Comparison of ENCODE assay signal across 27 mouse cellular contexts in the genomic region with DNA sequence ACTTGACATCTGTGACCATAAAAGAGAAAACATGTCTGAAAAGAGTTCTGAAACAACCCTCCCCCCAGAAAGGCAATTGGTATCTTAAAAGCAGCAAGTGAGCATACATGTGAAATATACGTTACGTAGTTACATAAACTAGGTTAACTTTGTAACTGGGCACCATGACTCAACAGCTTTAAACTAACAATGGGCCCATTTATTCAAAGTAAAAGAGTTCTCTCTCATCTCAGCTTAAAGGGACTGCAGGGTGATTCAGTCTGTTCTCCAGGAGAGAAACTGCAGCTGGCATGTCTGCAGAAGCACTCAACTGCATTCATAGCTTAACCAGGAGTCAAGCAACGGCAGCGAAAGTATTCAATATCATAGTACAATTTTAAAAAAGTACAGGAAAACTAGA. TPM values are rescaled to one million over a fixed set of nuclear protein-coding genes. Genes with fewer than 3 reads are reported as not detected.
DNase-seq lines count a peak whose midpoint lies in the region; ATAC-seq and TF ChIP-seq lines count a peak whose summit lies in the region.
"Had no signal": no experiment of that assay in that cellular context is flagged by ENCODE, and none has a peak within 500 bp of the region (broad histone marks: within the 10 kb centered on the region; RNA-seq: fewer than 3 reads in every experiment).

No protein-coding gene starts in this region.

- H3K9ac ChIP-seq in heart, embryonic 16.5 days (ENCODE audit: low read length): peak overlapping the region; percentile 21; the same call in 1 of the 2 replicates
- H3K9ac ChIP-seq: forebrain, embryonic 15.5 days; limb, embryonic 15.5 days; liver, embryonic 13.5 days; midbrain, embryonic 15.5 days had no signal

- WGBS in heart, embryonic 16.5 days: 62% methylated on average over 4 of the region's 4 CpGs
- 72% methylated on average over 4 of the region's 4 CpGs for WGBS in heart, embryonic 10.5 days

- no peak for TF ChIP-seq CTCF in gastrocnemius, adult 2 months (IDR thresholded peaks at IDR 0.05)

- ATAC-seq in heart, embryonic 16.5 days (replicated peaks; ENCODE audit: extremely low read depth, insufficient read depth, low FRiP score): no peak
- ATAC-seq: CD4-positive, CD25-positive, alpha-beta regulatory T cell, adult 4 months; forebrain, embryonic 15.5 days; hindbrain, embryonic 16.5 days; midbrain, embryonic 15.5 days had no signal

- H3K4me1 ChIP-seq in heart, embryonic 16.5 days (ENCODE audit: control insufficient read depth, insufficient read depth, low read length): peaks cover 17% of the 10 kb centered on the region
- peaks cover 20% of the 10 kb centered on the region for H3K4me1 ChIP-seq in heart, embryonic 10.5 days
- H3K4me1 ChIP-seq: forebrain, embryonic 15.5 days; liver, embryonic 13.5 days; midbrain, embryonic 15.5 days had no signal

- H3K4me2 ChIP-seq in heart, embryonic 16.5 days (ENCODE audit: low read depth, low read length): peak overlapping the region; percentile 23; the same call in 1 of the 2 replicates
- H3K4me2 ChIP-seq: forebrain, embryonic 15.5 days; limb, embryonic 15.5 days; liver, embryonic 13.5 days; midbrain, embryonic 15.5 days had no signal

- no peaks in the 10 kb centered on the region for H3K27me3 ChIP-seq in heart, embryonic 16.5 days (ENCODE audit: control insufficient read depth, insufficient read depth, low read length)
- H3K27me3 ChIP-seq in heart, embryonic 10.5 days (ENCODE audit: insufficient read depth, poor library complexity, severe bottlenecking): no peaks in the 10 kb centered on the region
- H3K27me3 ChIP-seq: forebrain, embryonic 15.5 days; limb, embryonic 15.5 days; liver, embryonic 13.5 days; midbrain, embryonic 15.5 days had no signal

- H3K27ac ChIP-seq in gastrocnemius, adult 2 months: peak overlapping the region; percentile 77
- no peak overlapping the region; the same call in 1 of the 2 replicates for H3K27ac ChIP-seq in heart, embryonic 16.5 days (ENCODE audit: low read length)
- H3K27ac ChIP-seq in heart, embryonic 10.5 days: no peak overlapping the region
- H3K27ac ChIP-seq: forebrain, embryonic 10.5 days; forebrain, embryonic 15.5 days; limb, embryonic 10.5 days; limb, embryonic 15.5 days; liver, embryonic 13.5 days; midbrain, embryonic 10.5 days; midbrain, embryonic 15.5 days had no signal

- peak overlapping the region; percentile 36 for H3K4me3 ChIP-seq in gastrocnemius, adult 2 months
- H3K4me3 ChIP-seq in heart, embryonic 16.5 days (ENCODE audit: low read length): no peak overlapping the region
- no peak overlapping the region for H3K4me3 ChIP-seq in heart, embryonic 10.5 days
- H3K4me3 ChIP-seq: forebrain, embryonic 10.5 days; forebrain, embryonic 15.5 days; limb, embryonic 10.5 days; limb, embryonic 15.5 days; liver, embryonic 13.5 days; midbrain, embryonic 10.5 days; midbrain, embryonic 15.5 days had no signal

- intact Hi-C loops in gastrocnemius, adult 2 months (cut with DNase I): no loop called here

- no peak for DNase-seq in gastrocnemius, adult 2 months
- DNase-seq in gastrocnemius, postnatal 10 days: no peak
- DNase-seq in heart, embryonic 10.5 days (ENCODE audit: low spot score): no peak
- DNase-seq in 3T3-L1 (ENCODE audit: low read depth, low spot score): peak; percentile 66
- DNase-seq in brain, adult 2 months (ENCODE audit: low read depth, low spot score): peak; percentile 6
- no peak for DNase-seq in adrenal gland, postnatal 10 days
- no peak for DNase-seq in cerebellum, adult 11 months
- DNase-seq: adrenal gland, adult 8-10 months; cerebellum, adult 11-12 months; cerebellum, adult 9-11 months; kidney, postnatal 36 days; layer of hippocampus, postnatal 36 days; liver, embryonic 13.5 days; lung, adult 2 months; lung, postnatal 14 days; right cerebral cortex, postnatal 4 days; thymus, adult 2 months; thymus, postnatal 4 days had no signal

- H3K36me3 ChIP-seq in heart, embryonic 16.5 days (ENCODE audit: control insufficient read depth, insufficient read depth): peaks cover 3% of the 10 kb centered on the region; the same call in 1 of the 2 replicates
- peaks cover 28% of the 10 kb centered on the region; the same call in 1 of the 2 replicates for H3K36me3 ChIP-seq in heart, embryonic 10.5 days
- H3K36me3 ChIP-seq: forebrain, embryonic 10.5 days; forebrain, embryonic 15.5 days; limb, embryonic 10.5 days; midbrain, embryonic 10.5 days; midbrain, embryonic 15.5 days had no signal

- H3K9me3 ChIP-seq in heart, embryonic 16.5 days (replicated peaks; ENCODE audit: control insufficient read depth, low read length): no peaks in the 10 kb centered on the region
- H3K9me3 ChIP-seq in heart, embryonic 10.5 days: no peaks in the 10 kb centered on the region
- H3K9me3 ChIP-seq: forebrain, embryonic 10.5 days; forebrain, embryonic 15.5 days; limb, embryonic 10.5 days; limb, embryonic 15.5 days; liver, embryonic 13.5 days; midbrain, embryonic 10.5 days; midbrain, embryonic 15.5 days had no signal

RNA-seq across cellular contexts. Expression of a gene that starts 7.3 kb away (rescaled TPM):
- 100 to 1,000 TPM; 585 to 709 TPM for total RNA-seq in gastrocnemius, adult 2 months (2021)
- total RNA-seq in gastrocnemius, postnatal 10 days (2021): 100 to 1,000 TPM; 388 to 401 TPM
- 235 and 246 TPM in 2 replicates for polyA plus RNA-seq in heart, embryonic 16.5 days (2015; fragmentation: Nextera tagmentation; extraction: Ambion mirVana)
- polyA plus RNA-seq in heart, embryonic 10.5 days (2016; fragmentation: Nextera tagmentation; extraction: Ambion mirVana): 162 and 264 TPM in 2 replicates
- 10 to 100 TPM; 55.8 to 79.6 TPM for total RNA-seq in adrenal gland, postnatal 10 days (2021)

Comparison
In these comparisons a context has a peak if more than half of its experiments do, and no peak if none do; other contexts are left out.
1. DNase-seq: peak in 3T3-L1 (single experiment) and brain, adult 2 months (single experiment); none in gastrocnemius, adult 2 months (single experiment), gastrocnemius, postnatal 10 days (single experiment), heart, embryonic 10.5 days (single experiment), adrenal gland, postnatal 10 days (single experiment) and cerebellum, adult 11 months (single experiment).
2. RNA of a gene that starts 7.3 kb away (total RNA-seq): 585 to 709 TPM in gastrocnemius, adult 2 months and 388 to 401 TPM in gastrocnemius, postnatal 10 days; 55.8 to 79.6 TPM in adrenal gland, postnatal 10 days; every median in the first group is over 4 times any median in the second.